Mouse (Mus musculus): ENCODE results near the gene Polr2f. TPM values are rescaled to one million over a fixed set of nuclear protein-coding genes. Genes with fewer than 3 reads are reported as not detected.

Gene Polr2f
- polyA plus RNA-seq, 1 experiment from 2014 or later, result 362 TPM

DNA sequence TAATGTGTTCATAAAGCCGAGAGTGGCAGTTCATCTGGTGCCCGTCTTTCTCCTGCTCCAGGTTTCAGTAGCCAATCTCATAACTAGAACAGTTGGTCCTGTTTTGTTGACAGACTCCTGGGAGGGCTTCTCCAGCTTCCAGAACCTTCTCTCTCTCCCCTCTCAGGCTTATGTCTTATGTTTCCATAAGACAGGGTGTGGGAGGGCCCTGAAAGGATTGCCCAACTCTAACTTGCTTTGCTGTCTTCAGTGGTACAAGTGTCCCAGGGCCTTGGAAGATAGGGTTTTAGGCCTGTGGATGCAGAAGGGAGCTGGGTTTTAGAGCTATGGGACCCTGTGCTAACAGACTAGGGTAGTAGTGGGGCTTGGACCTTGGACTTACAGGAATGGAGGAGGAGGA is 30.3 kb upstream of the Polr2f start:
- Histone ChIP-seq H3K36me3 (ENCODE audit: control insufficient read depth, insufficient read depth, low read length) (no peaks in the 10 kb centered on the region), H3K27me3 (ENCODE audit: control insufficient read depth, insufficient read depth, low read length) (peaks cover 2% of the 10 kb centered on the region; the same call in 1 of the 2 replicates), H3K4me1 (ENCODE audit: control insufficient read depth, insufficient read depth, low read length) (peaks cover 15% of the 10 kb centered on the region), H3K9ac (ENCODE audit: low read length) (no peak overlapping the region), H3K9me3 (ENCODE audit: control insufficient read depth, low read length) (no peaks in the 10 kb centered on the region), H3K4me3 (ENCODE audit: low read depth, low read length) (no peak overlapping the region; the same call in 1 of the 2 replicates), H3K27ac (ENCODE audit: low read depth, low read length) (no peak overlapping the region), H3K4me2 (peak overlapping the region; percentile 99)
- 67% methylated on average over 2 of the region's 2 CpGs for WGBS
- no peak for ATAC-seq (ENCODE audit: low FRiP score)
- no peak for DNase-seq (ENCODE audit: low spot score, missing footprints)

DNA sequence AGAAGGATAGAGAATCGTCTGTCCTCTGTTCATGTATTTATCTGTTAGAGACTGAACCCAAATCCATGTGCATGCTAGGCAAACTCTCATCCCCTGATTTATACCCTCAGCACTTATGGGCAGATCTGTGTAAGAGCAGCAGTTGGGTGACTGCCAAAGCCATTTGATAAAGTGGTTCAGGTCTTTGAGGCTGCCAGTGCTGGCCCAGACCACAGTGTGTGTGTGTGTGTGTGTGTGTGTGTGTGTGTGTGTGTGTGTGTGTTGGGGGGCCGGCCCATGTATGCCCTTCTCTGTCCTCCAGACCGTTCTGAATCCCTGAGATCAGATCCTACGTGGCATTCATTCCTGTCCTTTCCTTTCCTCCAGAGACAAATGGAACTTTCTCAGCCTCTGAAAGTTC is 29.0 kb upstream of the Polr2f start:
- WGBS, result 85% methylated on average over 4 of the region's 4 CpGs
- no peaks in the 10 kb centered on the region for H3K9me3 ChIP-seq (ENCODE audit: control insufficient read depth, low read length)

DNA sequence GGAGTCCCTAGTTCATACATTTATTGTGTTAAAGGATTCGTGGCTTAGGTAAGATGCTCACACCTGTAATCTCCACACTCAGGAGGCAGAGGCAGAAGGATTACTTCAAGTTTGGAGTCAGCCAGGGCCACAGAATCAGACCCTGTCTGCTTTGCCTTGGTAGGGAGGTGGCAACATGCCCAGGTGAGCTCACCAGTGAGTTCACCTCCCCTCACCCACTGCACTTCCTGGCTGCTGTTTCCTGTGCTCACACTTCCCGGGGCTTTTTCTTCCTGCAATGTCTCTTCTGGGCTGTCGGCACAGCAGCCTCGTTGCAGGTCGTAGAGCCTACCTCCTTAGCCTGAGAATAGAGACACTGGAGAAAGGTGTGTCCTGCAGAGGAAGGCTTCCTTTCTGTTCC is 25.5 kb upstream of the Polr2f start:
- Histone ChIP-seq H3K9ac (ENCODE audit: low read length) (no peak overlapping the region), H3K27ac (ENCODE audit: low read depth, low read length) (no peak overlapping the region), H3K36me3 (ENCODE audit: control insufficient read depth, insufficient read depth, low read length) (no peaks in the 10 kb centered on the region), H3K27me3 (ENCODE audit: control insufficient read depth, insufficient read depth, low read length) (no peaks in the 10 kb centered on the region), H3K4me3 (ENCODE audit: low read depth, low read length) (no peak overlapping the region), H3K9me3 (ENCODE audit: control insufficient read depth, low read length) (no peaks in the 10 kb centered on the region), H3K4me1 (ENCODE audit: control insufficient read depth, insufficient read depth, low read length) (peaks cover 2% of the 10 kb centered on the region; the same call in 1 of the 2 replicates), H3K4me2 (no peak overlapping the region)
- WGBS, result 72% methylated on average over 5 of the region's 5 CpGs
- DNase-seq (ENCODE audit: low spot score, missing footprints) (no peak), ATAC-seq (ENCODE audit: low FRiP score) (no peak)

More for the DNA sequence above, 29.0 kb upstream of the Polr2f start:
- ATAC-seq (ENCODE audit: low FRiP score) (no peak), DNase-seq (ENCODE audit: low spot score, missing footprints) (no peak)
- Histone ChIP-seq H3K4me3 (ENCODE audit: low read depth, low read length) (no peak overlapping the region), H3K27ac (ENCODE audit: low read depth, low read length) (no peak overlapping the region), H3K36me3 (ENCODE audit: control insufficient read depth, insufficient read depth, low read length) (no peaks in the 10 kb centered on the region), H3K4me2 (no peak overlapping the region), H3K4me1 (ENCODE audit: control insufficient read depth, insufficient read depth, low read length) (peaks cover 15% of the 10 kb centered on the region), H3K9ac (ENCODE audit: low read length) (no peak overlapping the region), H3K27me3 (ENCODE audit: control insufficient read depth, insufficient read depth, low read length) (peaks cover 2% of the 10 kb centered on the region; the same call in 1 of the 2 replicates)

DNA sequence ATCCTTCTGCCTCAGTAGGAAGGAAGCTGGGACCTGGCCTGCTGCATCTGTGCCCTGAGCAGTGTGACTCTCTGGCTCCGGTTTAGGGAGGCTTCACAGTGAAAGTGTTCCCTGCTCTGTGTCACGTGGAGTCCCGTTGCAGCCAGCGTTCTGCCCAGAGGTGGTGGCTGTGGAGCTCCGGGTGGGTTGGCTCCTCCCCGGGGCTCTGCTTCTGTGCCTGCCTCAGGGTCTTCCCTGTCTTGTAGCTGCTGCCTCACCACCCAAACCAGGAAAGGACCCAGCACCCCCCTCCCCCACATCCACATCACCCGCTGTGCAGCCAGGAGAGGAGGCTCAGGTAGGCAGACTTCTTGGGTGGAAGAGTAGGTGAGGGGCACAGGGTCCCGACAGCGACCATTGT is 21.3 kb upstream of the Polr2f start:
- Histone ChIP-seq H3K4me1 (ENCODE audit: control insufficient read depth, insufficient read depth, low read length) (no peaks in the 10 kb centered on the region), H3K4me2 (no peak overlapping the region), H3K9me3 (ENCODE audit: control insufficient read depth, low read length) (no peaks in the 10 kb centered on the region), H3K36me3 (ENCODE audit: control insufficient read depth, insufficient read depth, low read length) (0 out of 2 replicates have a peak, but pooled peaks cover 2% of the 10 kb centered on the region), H3K9ac (ENCODE audit: low read length) (no peak overlapping the region), H3K4me3 (ENCODE audit: low read depth, low read length) (no peak overlapping the region), H3K27me3 (ENCODE audit: control insufficient read depth, insufficient read depth, low read length) (no peaks in the 10 kb centered on the region), H3K27ac (ENCODE audit: low read depth, low read length) (no peak overlapping the region)
- ATAC-seq (ENCODE audit: low FRiP score) (no peak), DNase-seq (ENCODE audit: low spot score, missing footprints) (no peak)
- 84% methylated on average over 9 of the region's 9 CpGs for WGBS

DNA sequence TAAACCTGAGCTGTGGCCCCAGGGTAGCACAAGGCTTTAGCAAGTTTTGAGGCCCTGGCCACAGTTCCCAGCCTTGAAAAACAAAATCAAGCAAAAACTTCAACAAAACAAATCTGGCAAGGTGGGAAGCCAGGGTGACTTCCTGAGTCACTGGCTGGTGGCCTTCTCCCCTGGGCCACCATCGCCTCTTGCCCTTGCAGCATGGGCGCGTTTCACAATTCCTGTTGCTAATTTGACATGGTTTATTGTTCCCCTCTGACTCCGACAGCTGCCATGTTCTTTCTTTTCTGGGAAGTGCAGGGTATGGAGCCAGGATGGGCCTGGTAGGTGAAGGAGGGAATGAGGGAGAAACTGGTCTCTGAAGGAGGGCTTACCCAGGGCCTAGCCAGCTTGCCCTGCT is 18.7 kb upstream of the Polr2f start:
- DNase-seq (ENCODE audit: low spot score, missing footprints) (no peak), ATAC-seq (ENCODE audit: low FRiP score) (no peak)
- Histone ChIP-seq H3K4me1 (ENCODE audit: control insufficient read depth, insufficient read depth, low read length) (no peaks in the 10 kb centered on the region), H3K27me3 (ENCODE audit: control insufficient read depth, insufficient read depth, low read length) (no peaks in the 10 kb centered on the region), H3K36me3 (ENCODE audit: control insufficient read depth, insufficient read depth, low read length) (0 out of 2 replicates have a peak, but pooled peaks cover 2% of the 10 kb centered on the region), H3K9me3 (ENCODE audit: control insufficient read depth, low read length) (no peaks in the 10 kb centered on the region), H3K4me2 (no peak overlapping the region), H3K27ac (ENCODE audit: low read depth, low read length) (no peak overlapping the region), H3K4me3 (ENCODE audit: low read depth, low read length) (no peak overlapping the region), H3K9ac (ENCODE audit: low read length) (no peak overlapping the region)
- WGBS, result 84% methylated on average over 4 of the region's 4 CpGs

DNA sequence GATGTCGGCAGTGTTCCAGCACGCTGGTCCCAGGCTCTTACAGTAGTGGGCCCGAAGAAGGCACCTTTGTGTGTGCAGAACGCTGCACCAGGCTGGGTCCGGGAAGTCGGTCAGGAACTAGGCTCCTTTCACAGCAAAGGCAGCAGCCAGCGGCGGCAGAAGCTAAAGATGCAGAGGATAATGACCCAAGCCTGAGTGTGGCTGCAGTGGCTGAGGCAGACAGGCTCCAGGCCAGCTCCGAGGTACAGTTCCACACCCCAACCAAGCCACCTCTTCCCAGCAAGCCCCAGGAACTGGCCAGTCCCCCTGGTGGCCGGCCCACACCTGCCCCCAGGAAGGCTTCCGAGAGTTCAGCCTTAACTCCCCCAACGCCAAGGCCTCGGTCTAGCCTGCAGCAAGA is 18.3 kb upstream of the Polr2f start:
- Histone ChIP-seq H3K9me3 (ENCODE audit: control insufficient read depth, low read length) (no peaks in the 10 kb centered on the region), H3K27ac (ENCODE audit: low read depth, low read length) (no peak overlapping the region), H3K27me3 (ENCODE audit: control insufficient read depth, insufficient read depth, low read length) (no peaks in the 10 kb centered on the region), H3K9ac (ENCODE audit: low read length) (no peak overlapping the region), H3K36me3 (ENCODE audit: control insufficient read depth, insufficient read depth, low read length) (peaks cover 3% of the 10 kb centered on the region; the same call in 1 of the 2 replicates), H3K4me3 (ENCODE audit: low read depth, low read length) (no peak overlapping the region), H3K4me1 (ENCODE audit: control insufficient read depth, insufficient read depth, low read length) (no peaks in the 10 kb centered on the region), H3K4me2 (no peak overlapping the region)
- ATAC-seq (ENCODE audit: low FRiP score), result no peak
- WGBS, result 84% methylated on average over 13 of the region's 13 CpGs
- peak; percentile 62 for DNase-seq (ENCODE audit: low spot score, missing footprints)

DNA sequence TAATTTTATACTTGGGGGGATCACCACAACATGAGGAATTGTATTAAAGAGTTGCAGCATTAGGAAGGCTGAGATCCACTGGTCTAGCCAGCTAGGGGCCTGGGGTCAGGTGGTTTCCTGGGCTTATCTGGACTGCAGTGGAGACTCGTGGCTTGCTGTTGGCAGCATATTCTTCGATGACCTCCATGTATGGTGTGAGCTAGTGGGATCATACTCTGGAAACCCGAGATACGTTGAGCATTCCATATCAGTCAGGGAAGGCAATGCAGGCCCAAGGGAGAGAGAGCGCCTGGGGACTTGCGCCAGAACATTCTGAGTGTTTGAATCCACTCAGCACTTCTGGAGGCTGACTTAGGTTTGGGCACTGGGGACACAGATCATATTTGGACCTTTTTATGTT is 17.1 kb upstream of the Polr2f start:
- Histone ChIP-seq H3K27me3 (ENCODE audit: control insufficient read depth, insufficient read depth, low read length) (no peaks in the 10 kb centered on the region), H3K9me3 (ENCODE audit: control insufficient read depth, low read length) (peaks cover 4% of the 10 kb centered on the region; the same call in 1 of the 2 replicates), H3K4me2 (no peak overlapping the region), H3K4me1 (ENCODE audit: control insufficient read depth, insufficient read depth, low read length) (no peaks in the 10 kb centered on the region), H3K4me3 (ENCODE audit: low read depth, low read length) (no peak overlapping the region), H3K27ac (ENCODE audit: low read depth, low read length) (no peak overlapping the region), H3K9ac (ENCODE audit: low read length) (no peak overlapping the region), H3K36me3 (ENCODE audit: control insufficient read depth, insufficient read depth, low read length) (peaks cover 10% of the 10 kb centered on the region)
- 91% methylated on average over 6 of the region's 6 CpGs for WGBS
- peak; percentile 12 for DNase-seq (ENCODE audit: low spot score, missing footprints)
- no peak for ATAC-seq (ENCODE audit: low FRiP score)

DNA sequence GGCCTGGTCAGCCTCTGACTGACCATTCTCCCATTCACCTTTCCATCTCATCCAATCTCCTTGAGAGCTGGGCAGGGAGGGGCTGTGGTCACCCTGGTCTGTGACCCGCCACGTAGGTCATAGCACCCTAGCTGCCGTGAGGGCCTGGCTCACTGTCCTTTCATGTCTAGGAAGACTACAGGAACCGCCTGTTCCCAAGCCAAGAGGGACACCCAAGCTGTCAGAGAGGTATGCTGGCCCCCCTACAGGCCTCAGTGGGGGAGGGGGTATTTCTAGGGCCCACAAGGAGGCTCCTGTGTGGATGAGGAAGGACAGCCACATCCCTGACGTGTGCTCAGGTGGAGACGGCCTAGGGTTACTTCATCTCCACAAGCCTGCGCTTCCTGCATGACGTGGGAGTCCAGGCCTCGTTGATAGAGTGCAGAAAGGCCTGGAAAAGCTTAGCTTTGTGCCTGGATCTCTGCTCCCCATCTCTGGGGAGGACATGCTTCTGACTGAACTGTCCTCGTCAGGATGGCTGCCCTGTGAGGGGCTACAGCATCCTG is 16.4 kb upstream of the Polr2f start:
- Histone ChIP-seq H3K27me3 (ENCODE audit: control insufficient read depth, insufficient read depth, low read length) (no peaks in the 10 kb centered on the region), H3K9ac (ENCODE audit: low read length) (no peak overlapping the region), H3K4me1 (ENCODE audit: control insufficient read depth, insufficient read depth, low read length) (no peaks in the 10 kb centered on the region), H3K9me3 (ENCODE audit: control insufficient read depth, low read length) (peaks cover 4% of the 10 kb centered on the region; the same call in 1 of the 2 replicates), H3K27ac (ENCODE audit: low read depth, low read length) (no peak overlapping the region), H3K4me2 (no peak overlapping the region), H3K4me3 (ENCODE audit: low read depth, low read length) (no peak overlapping the region), H3K36me3 (ENCODE audit: control insufficient read depth, insufficient read depth, low read length) (peaks cover 10% of the 10 kb centered on the region)
- ATAC-seq (ENCODE audit: low FRiP score) (no peak), DNase-seq (ENCODE audit: low spot score, missing footprints) (peak; percentile 64)
- WGBS, result 83% methylated on average over 10 of the region's 10 CpGs

DNA sequence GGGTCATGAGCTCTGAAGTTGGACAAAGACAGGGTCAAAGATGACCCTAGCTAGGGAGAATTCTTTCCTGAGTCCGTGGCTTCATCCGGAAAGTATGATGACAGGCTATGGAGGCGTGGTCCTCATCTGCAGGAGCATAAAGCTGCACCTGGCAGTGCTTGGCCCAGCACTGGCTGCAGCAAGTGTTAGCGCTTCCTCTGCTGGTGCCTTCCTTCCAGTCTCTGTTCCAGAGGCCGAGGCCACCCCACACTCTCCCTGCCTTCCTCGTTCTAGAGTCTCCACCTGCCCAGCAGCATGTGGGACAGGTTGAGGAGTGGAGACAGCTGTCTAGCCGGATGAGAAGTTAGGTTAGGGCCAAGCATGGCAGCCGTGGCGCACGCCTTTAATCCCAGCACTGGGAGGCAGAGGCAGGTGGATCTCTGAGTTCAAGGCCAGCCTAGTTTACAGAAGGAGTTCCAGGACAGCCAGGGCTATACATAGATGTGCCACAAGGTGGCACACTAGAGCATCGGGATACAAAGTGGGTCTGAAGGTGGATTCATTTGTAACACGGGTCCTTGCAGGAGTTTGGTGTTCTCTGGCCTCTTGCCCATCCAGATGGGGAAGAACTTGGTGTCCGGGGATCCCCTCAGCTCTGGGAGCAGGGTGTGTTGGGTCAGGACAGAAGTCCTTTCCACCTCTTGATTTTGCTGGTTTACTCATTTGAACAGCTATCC is 14.4 kb upstream of the Polr2f start:
- Histone ChIP-seq H3K27me3 (ENCODE audit: control insufficient read depth, insufficient read depth, low read length) (no peaks in the 10 kb centered on the region), H3K4me2 (no peak overlapping the region), H3K27ac (ENCODE audit: low read depth, low read length) (no peak overlapping the region), H3K9ac (ENCODE audit: low read length) (no peak overlapping the region), H3K36me3 (ENCODE audit: control insufficient read depth, insufficient read depth, low read length) (peaks cover 14% of the 10 kb centered on the region), H3K4me3 (ENCODE audit: low read depth, low read length) (no peak overlapping the region), H3K9me3 (ENCODE audit: control insufficient read depth, low read length) (peaks cover 4% of the 10 kb centered on the region; the same call in 1 of the 2 replicates), H3K4me1 (ENCODE audit: control insufficient read depth, insufficient read depth, low read length) (no peaks in the 10 kb centered on the region)
- DNase-seq (ENCODE audit: low spot score, missing footprints), result peak; percentile 91
- WGBS, result 83% methylated on average over 13 of the region's 13 CpGs
- no peak for ATAC-seq (ENCODE audit: low FRiP score)
